Mouse (Mus musculus) embryonic fibroblast, embryonic 13.5 days (primary cell): Measurements from ENCODE around the gene Cers1. TPM values are rescaled to one million over a fixed set of nuclear protein-coding genes. Genes with fewer than 3 reads are reported as not detected.

Experiments
- H3K27ac ChIP-seq: 2 replicates; pipeline ENCODE4 v1.5.1; 2012; ENCODE audit warnings: low read length, control low read depth, inconsistent platforms; ENCODE audit not compliant: insufficient read depth
- H3K4me1 ChIP-seq: 2 replicates; pipeline ENCODE4 v1.6.1; 2011; ENCODE audit warnings: low read length; ENCODE audit not compliant: control insufficient read depth, insufficient read depth
- H3K4me3 ChIP-seq: 2 replicates; pipeline ENCODE4 v1.5.1; 2011; ENCODE audit warnings: mild to moderate bottlenecking, control low read depth, low read length; ENCODE audit not compliant: insufficient read depth
- CTCF ChIP-seq: IDR thresholded peaks from 2 replicates; pipeline ENCODE4 v1.5.1; 2011; ENCODE audit warnings: mild to moderate bottlenecking, control low read depth, low read length, moderate library complexity, borderline replicate concordance; ENCODE audit not compliant: insufficient read depth
- POLR2A ChIP-seq: IDR thresholded peaks from 2 replicates; pipeline ENCODE4 v1.6.1; 2011; ENCODE audit warnings: low read depth, mild to moderate bottlenecking, control low read depth, low read length, moderate library complexity
- polyA plus RNA-seq: library from polyadenylated mRNA; stranded (reverse); fragments of >200 nt; gene quantifications from 2 replicates; pipeline ENCODE4 v1.2.4, GENCODE M21; 2011; ENCODE audit warnings: low read depth; ENCODE audit not compliant: missing spikeins, insufficient read length

The Cers1 gene
- polyA plus RNA-seq, 1 experiment: 3.2 TPM

GRCm38 (mm10) chr8:70309311-70309710, 6.3 kb upstream of the Cers1 start:
- TF ChIP-seq CTCF: peak; percentile 67; the same call in 1 of the 2 replicates
- no peak for TF ChIP-seq POLR2A
- H3K4me3 ChIP-seq: no peak overlapping the region
- H3K4me1 ChIP-seq: no peaks in the 10 kb centered on the region
- H3K27ac ChIP-seq: no peak overlapping the region

GRCm38 (mm10) chr8:70313399-70313798, 2.2 kb upstream of the Cers1 start:
- H3K27ac ChIP-seq: no peak overlapping the region
- no peaks in the 10 kb centered on the region for H3K4me1 ChIP-seq
- no peak for TF ChIP-seq POLR2A
- no peak for TF ChIP-seq CTCF
- no peak overlapping the region for H3K4me3 ChIP-seq

- Histone ChIP-seq H3K4me1 (no peaks in the 10 kb centered on the region), H3K4me3 (peak overlapping the region; percentile 69), H3K27ac (no peak overlapping the region)
- TF ChIP-seq CTCF: no peak
- no peak for TF ChIP-seq POLR2A
Observed at GRCm38 (mm10) chr8:70316511-70317504, 1.2 kb downstream of the Cers1 start.

- Histone ChIP-seq H3K27ac (no peak overlapping the region), H3K4me1 (no peaks in the 10 kb centered on the region), H3K4me3 (no peak overlapping the region)
- TF ChIP-seq CTCF (no peak), POLR2A (no peak)
Observed at GRCm38 (mm10) chr8:70317872-70318271, 2.3 kb downstream of the Cers1 start.

- no peak overlapping the region for H3K27ac ChIP-seq
- no peak overlapping the region for H3K4me3 ChIP-seq
- no peaks in the 10 kb centered on the region for H3K4me1 ChIP-seq
- TF ChIP-seq POLR2A: no peak
- no peak; the same call in 1 of the 2 replicates for TF ChIP-seq CTCF
Observed at GRCm38 (mm10) chr8:70323716-70324115, 8.1 kb downstream of the Cers1 start.

- H3K4me1 ChIP-seq: no peaks in the 10 kb centered on the region
- H3K4me3 ChIP-seq: no peak overlapping the region
- TF ChIP-seq POLR2A (no peak), CTCF (no peak)
- no peak overlapping the region for H3K27ac ChIP-seq
Observed at GRCm38 (mm10) chr8:70327512-70327911, 11.9 kb downstream of the Cers1 start.

- Histone ChIP-seq H3K4me3 (no peak within 1 kb of the TSS), H3K27ac (no peak within 1 kb of the TSS), H3K4me1 (no peaks in the 10 kb centered on the region)
- TF ChIP-seq POLR2A (no peak), CTCF (no peak)
Observed at GRCm38 (mm10) chr8:70329124-70329834, 13.7 kb downstream of the Cers1 start, which contains the start of gene Gdf1. Gene Gdf1, plus strand, starts transcription at chr8:70329817.

- no peaks in the 10 kb centered on the region for H3K4me1 ChIP-seq
- no peak overlapping the region for H3K27ac ChIP-seq
- no peak for TF ChIP-seq CTCF
- TF ChIP-seq POLR2A: no peak
- H3K4me3 ChIP-seq: no peak overlapping the region
Observed at GRCm38 (mm10) chr8:70329835-70330740, 14.5 kb downstream of the Cers1 start.
